Mouse (Mus musculus) megakaryocyte-erythroid progenitor cell, adult 5-6 weeks (primary cell): ENCODE data around the gene Gm13090. TPM values are rescaled to one million over a fixed set of nuclear protein-coding genes. Genes with fewer than 3 reads are reported as not detected.

Source experiments
- ATAC-seq: replicated peaks from 2 replicates; pipeline ENCODE4 v1.8.0; 2016; ENCODE audit warnings: mild to moderate bottlenecking, inconsistent platforms; ENCODE audit not compliant: severe bottlenecking, poor library complexity, low FRiP score, low TSS enrichment
- total RNA-seq, 2 experiments: library from RNA; stranded (forward) in 1 of 2; stranded (reverse) in 1 of 2; fragments of 200-1000, 215-1000 nt in 1 of 2; fragments of >200 nt in 1 of 2; fragmentation: Nextera tagmentation in 1 of 2; gene quantifications; 2 replicates each; pipeline ENCODE4 v1.2.3; 2014 to 2017

The Gm13090 gene
- total RNA-seq, 2 experiments from 2014 or later: not detected

- ATAC-seq: 0 out of 2 replicates have a peak, but pooled peaks have one; percentile 37
Observed at GRCm38 (mm10) chr4:151095207-151095606, 5.8 kb downstream of the Gm13090 start.

GRCm38 (mm10) chr4:151096334-151097103, 7.1 kb downstream of the Gm13090 start:
- no peak for ATAC-seq

- ATAC-seq: no peak
Observed at GRCm38 (mm10) chr4:151097104-151097438, 7.7 kb downstream of the Gm13090 start.

- no peak for ATAC-seq
Observed at GRCm38 (mm10) chr4:151103646-151104045, 14.3 kb downstream of the Gm13090 start.

- no peak for ATAC-seq
Observed at GRCm38 (mm10) chr4:151104147-151104546, 14.8 kb downstream of the Gm13090 start.

GRCm38 (mm10) chr4:151105886-151106285, 16.5 kb downstream of the Gm13090 start:
- no peak for ATAC-seq

GRCm38 (mm10) chr4:151106468-151106867, 17.1 kb downstream of the Gm13090 start:
- no peak for ATAC-seq

- no peak for ATAC-seq
Observed at GRCm38 (mm10) chr4:151107131-151108001, 18.0 kb downstream of the Gm13090 start.

GRCm38 (mm10) chr4:151108028-151108771, 18.8 kb downstream of the Gm13090 start:
- ATAC-seq: peak; percentile 99

GRCm38 (mm10) chr4:151108834-151109241, 19.5 kb downstream of the Gm13090 start:
- no peak for ATAC-seq

- no peak for ATAC-seq
Observed at GRCm38 (mm10) chr4:151111226-151111625, 21.9 kb downstream of the Gm13090 start.

GRCm38 (mm10) chr4:151114574-151114973, 25.2 kb downstream of the Gm13090 start:
- ATAC-seq: no peak

GRCm38 (mm10) chr4:151118883-151119282, 29.5 kb downstream of the Gm13090 start:
- no peak for ATAC-seq

- ATAC-seq: no peak
Observed at GRCm38 (mm10) chr4:151127636-151128548, 38.5 kb downstream of the Gm13090 start.

- no peak for ATAC-seq
Observed at GRCm38 (mm10) chr4:151128641-151129541, 39.5 kb downstream of the Gm13090 start.

- ATAC-seq: no peak
Observed at GRCm38 (mm10) chr4:151129725-151130557, 40.6 kb downstream of the Gm13090 start.
